Mouse (Mus musculus): ENCODE measurements around the gene Fat4. TPM values are rescaled to one million over a fixed set of nuclear protein-coding genes. Genes with fewer than 3 reads are reported as not detected.

The Fat4 gene
- polyA plus RNA-seq, 1 experiment, result 0.91 TPM

DNA sequence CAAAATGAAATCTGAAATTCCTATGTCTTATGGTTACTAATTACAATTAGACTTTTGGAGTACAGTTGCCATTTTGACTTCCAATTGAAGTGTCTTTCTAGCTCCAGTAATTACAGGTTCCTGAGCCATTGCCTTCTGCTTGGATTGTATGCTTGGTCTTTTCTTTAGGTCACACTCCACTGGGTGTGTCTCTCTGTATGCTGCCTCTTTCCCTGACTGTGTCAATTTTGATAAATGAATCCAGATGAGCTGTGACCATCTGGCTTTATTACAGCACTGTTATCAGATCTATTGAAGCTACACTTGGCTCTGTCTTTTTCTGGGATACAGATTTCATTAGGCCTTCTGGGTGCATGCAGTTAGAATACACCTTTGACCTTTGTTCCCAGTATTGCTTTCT is 80.7 kb downstream of the Fat4 start:
- no peaks in the 10 kb centered on the region for H3K4me1 ChIP-seq (ENCODE audit: control insufficient read depth, insufficient read depth, insufficient read length, low read length)
- H3K27ac ChIP-seq (replicated peaks; ENCODE audit: low read depth, low read length), result no peak overlapping the region
- H3K4me3 ChIP-seq (ENCODE audit: insufficient read depth, low read depth, low read length), result no peak overlapping the region

DNA sequence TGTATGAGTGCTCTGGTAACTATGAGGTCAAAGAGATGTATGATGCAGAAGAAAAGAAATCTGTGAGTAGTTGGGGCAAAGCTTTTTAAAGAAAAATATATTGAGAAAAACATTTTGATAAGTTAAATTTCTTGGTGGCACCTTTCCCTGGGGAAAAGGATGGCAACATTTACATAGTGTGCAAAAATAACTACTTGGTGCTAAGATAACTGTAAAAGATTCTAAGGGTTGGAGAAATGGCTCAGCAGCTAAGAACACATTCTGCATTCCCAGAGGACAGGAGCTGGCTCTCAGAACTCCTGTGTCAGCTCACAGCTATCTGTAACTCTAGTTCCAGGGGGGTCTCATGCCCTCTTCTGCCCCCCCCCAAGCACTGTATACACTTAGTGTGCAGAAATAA is 99.6 kb downstream of the Fat4 start:
- no peaks in the 10 kb centered on the region for H3K4me1 ChIP-seq (ENCODE audit: control insufficient read depth, insufficient read depth, insufficient read length, low read length)
- H3K27ac ChIP-seq (replicated peaks; ENCODE audit: low read depth, low read length), result no peak overlapping the region
- no peak overlapping the region for H3K4me3 ChIP-seq (ENCODE audit: insufficient read depth, low read depth, low read length)

DNA sequence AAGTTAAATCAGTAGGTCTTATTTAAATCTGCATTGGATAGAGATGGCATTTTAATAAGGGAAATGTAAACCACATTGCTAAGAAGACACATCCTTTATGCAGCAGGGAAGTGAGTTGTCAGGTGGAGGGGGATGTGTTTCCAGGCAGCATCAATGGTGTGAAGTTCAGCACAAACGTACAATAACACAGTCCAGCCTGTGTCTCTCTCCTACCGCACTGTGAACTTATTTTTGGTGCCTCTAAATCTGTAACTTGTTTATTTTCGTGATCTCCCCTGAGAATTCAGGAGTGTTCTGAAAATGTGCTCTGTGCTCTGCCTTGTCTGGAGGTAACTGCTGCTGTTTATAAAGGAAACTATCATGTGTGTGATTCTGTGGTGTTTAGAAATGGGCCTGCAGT is 102.4 kb downstream of the Fat4 start:
- Histone ChIP-seq H3K4me3 (ENCODE audit: insufficient read depth, low read depth, low read length) (no peak overlapping the region), H3K4me1 (ENCODE audit: control insufficient read depth, insufficient read depth, insufficient read length, low read length) (no peaks in the 10 kb centered on the region), H3K27ac (replicated peaks; ENCODE audit: low read depth, low read length) (no peak overlapping the region)

DNA sequence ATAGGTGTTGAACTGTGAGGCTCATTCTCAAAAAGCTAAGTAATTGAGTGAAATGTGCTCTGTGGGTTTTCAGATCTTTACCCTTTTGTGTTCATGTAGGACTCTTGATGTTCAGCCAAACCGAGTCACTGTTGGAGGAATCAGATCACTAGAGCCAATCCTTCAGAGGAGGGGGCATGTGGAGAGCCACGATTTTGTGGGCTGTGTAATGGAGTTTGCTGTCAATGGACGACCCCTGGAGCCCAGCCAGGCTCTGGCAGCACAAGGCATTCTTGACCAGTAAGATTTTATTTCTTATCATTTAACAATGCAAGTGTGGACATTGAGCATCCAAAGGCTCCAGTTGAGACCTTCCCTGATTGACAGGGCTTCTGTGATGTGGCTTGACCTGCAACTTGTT is 113.3 kb downstream of the Fat4 start:
- no peak overlapping the region for H3K4me3 ChIP-seq (ENCODE audit: insufficient read depth, low read depth, low read length)
- no peak overlapping the region for H3K27ac ChIP-seq (replicated peaks; ENCODE audit: low read depth, low read length)
- H3K4me1 ChIP-seq (ENCODE audit: control insufficient read depth, insufficient read depth, insufficient read length, low read length), result no peaks in the 10 kb centered on the region

DNA sequence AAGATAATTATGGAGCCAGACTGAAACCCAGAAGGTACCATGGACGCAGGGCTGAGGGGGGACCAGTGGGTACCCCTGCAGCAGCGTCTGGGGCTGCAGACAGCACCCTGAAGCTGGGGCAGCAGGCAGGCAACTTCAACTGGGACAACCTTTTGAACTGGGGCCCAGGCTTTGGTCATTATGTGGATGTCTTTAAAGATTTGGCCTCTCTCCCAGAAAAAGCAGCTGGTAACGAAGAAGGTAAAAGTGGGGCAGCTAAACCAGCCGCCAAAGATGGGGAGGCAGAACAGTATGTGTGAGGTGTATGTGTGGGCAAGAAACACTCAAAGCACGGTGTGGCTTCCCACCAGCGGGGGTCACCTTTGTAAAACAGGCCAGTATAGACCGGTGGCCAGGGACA is 123.8 kb downstream of the Fat4 start:
- no peaks in the 10 kb centered on the region for H3K4me1 ChIP-seq (ENCODE audit: control insufficient read depth, insufficient read depth, insufficient read length, low read length)
- H3K4me3 ChIP-seq (ENCODE audit: insufficient read depth, low read depth, low read length), result no peak overlapping the region
- H3K27ac ChIP-seq (replicated peaks; ENCODE audit: low read depth, low read length), result no peak overlapping the region

DNA sequence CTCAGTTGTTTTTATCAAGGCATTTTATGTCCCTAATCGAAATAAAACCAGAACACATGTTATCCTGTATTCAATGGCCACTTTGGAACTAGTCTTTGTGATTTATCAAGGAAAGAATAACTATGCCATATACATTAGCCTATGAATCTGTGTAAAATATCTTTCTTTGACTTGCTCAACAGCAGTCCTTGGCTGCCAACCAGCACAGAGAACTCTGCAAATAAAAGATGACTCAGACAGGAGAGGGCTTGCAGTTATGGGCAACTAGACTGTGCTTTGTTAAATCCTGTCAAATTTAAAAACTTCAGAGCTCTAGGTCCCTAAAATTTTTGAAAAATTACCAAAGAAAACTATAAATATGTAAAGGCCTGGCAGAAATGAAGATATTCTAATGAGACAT is 130.9 kb downstream of the Fat4 start:
- Histone ChIP-seq H3K4me3 (ENCODE audit: insufficient read depth, low read depth, low read length) (no peak overlapping the region), H3K4me1 (ENCODE audit: control insufficient read depth, insufficient read depth, insufficient read length, low read length) (no peaks in the 10 kb centered on the region), H3K27ac (replicated peaks; ENCODE audit: low read depth, low read length) (no peak overlapping the region)

DNA sequence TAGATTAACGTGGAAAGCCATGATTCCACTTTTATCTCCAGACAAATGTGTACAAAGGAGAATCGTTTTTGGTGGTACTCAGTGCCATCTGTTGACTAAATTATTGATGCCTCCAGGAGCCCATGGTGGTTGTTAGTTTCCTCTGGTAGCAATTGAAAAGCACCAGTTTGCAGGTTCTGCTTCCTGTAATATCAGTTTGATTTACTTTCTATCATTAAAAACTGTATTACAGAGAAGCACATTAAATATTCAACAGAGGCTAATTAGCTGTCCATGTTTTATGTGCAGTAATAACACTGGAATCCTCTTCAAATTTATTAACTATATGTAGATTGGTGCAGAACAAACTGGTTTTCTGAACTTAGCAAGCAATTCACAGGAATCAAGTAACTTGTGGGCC is 149.4 kb downstream of the Fat4 start:
- no peak overlapping the region for H3K4me3 ChIP-seq (ENCODE audit: insufficient read depth, low read depth, low read length)
- no peak overlapping the region for H3K27ac ChIP-seq (replicated peaks; ENCODE audit: low read depth, low read length)

DNA sequence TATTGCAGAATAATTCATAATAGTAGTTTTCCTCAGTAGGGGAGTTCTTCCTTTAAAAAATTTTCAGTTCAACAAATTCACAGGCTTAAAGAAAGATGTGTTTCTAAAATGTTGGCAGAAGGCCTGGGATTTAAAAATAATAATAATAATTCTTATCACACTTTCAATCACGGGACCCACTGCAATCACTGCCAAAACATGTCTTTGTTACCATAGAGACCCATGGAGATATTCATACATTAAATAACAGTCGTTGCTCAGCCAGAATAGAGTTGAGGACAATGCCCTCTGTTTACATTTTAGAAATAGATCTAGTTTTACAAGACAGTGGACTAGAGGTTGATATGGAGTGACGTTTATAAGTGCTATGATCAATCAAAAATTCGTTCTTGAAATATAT is 159.7 kb downstream of the Fat4 start:
- Histone ChIP-seq H3K27ac (replicated peaks; ENCODE audit: low read depth, low read length) (no peak overlapping the region), H3K4me3 (ENCODE audit: insufficient read depth, low read depth, low read length) (no peak overlapping the region), H3K4me1 (ENCODE audit: control insufficient read depth, insufficient read depth, insufficient read length, low read length) (no peaks in the 10 kb centered on the region)

More for the DNA sequence above, 149.4 kb downstream of the Fat4 start:
- H3K4me1 ChIP-seq (ENCODE audit: control insufficient read depth, insufficient read depth, insufficient read length, low read length), result no peaks in the 10 kb centered on the region

DNA sequence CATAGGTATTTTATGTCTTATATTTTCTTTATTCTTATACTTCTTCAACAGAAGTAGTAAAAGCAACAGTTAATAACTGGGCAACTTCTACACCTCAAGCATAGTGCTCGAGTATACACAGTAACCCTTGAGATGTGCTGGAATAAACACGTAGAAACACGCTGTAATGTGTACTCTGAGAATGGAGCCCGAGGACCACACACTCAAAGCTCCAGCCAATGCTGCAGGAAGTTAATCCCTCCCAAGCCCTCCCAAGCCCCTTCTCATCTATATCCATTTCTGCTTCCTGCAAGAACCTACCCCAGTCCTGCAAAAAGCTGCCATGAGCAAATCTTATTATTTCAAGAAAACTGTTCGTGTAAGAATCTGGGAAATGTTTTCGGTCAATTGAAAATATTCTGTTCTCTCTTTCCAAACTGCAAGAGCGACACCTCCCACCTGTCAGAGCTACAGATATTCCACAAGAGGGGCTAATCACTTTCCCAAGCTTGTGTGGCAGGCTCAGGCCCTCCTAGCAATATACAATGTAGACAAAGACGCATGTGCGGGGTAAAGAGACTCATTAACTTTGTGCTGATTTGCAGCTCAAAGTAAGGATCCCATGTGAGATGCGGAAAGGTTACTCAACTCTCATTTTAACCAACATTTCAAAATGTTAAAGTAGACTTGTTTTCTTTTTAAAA is 161.0 kb downstream of the Fat4 start:
- no peaks in the 10 kb centered on the region for H3K4me1 ChIP-seq (ENCODE audit: control insufficient read depth, insufficient read depth, insufficient read length, low read length)
- no peak overlapping the region for H3K27ac ChIP-seq (replicated peaks; ENCODE audit: low read depth, low read length)
- H3K4me3 ChIP-seq (ENCODE audit: insufficient read depth, low read depth, low read length), result no peak overlapping the region

DNA sequence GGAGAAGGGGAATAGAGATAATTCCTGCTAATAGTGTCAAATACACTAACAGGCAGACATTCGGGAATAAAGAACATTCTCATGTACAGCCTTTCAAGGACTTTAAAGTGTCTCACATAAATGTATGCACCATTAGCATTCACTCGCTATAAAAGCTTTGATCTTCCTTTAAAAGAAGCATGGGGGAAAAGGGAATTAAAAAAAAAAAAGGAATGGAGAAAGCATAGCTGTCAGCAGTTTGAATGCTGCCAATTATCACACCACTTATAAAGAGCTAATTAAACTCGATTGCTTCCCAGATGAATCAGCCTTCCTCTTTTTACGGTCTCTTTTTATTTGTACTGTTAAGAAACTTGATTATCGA is 161.5 kb downstream of the Fat4 start:
- H3K4me1 ChIP-seq (ENCODE audit: control insufficient read depth, insufficient read depth, insufficient read length, low read length), result no peaks in the 10 kb centered on the region
- H3K27ac ChIP-seq (replicated peaks; ENCODE audit: low read depth, low read length), result no peak overlapping the region
- no peak overlapping the region for H3K4me3 ChIP-seq (ENCODE audit: insufficient read depth, low read depth, low read length)

DNA sequence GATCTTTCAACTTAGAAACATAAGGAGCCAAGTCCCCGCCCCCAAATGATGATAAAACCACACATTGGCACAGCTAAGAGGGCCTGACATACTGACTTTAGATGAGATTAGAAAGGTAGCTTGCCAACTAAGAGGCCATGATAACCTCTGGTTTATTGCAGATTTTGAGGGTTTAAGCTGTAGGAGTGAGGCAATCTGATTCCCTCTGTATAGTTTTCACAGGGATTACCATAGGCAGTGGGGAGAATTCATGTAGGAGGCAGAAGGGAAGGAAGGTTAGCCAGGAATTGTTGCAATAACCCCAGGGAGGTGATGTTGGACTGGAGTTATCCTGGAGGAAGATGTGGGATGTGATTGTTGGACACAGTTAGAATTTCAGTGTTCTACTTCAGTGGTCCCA is 163.4 kb downstream of the Fat4 start:
- Histone ChIP-seq H3K4me3 (ENCODE audit: insufficient read depth, low read depth, low read length) (no peak overlapping the region), H3K4me1 (ENCODE audit: control insufficient read depth, insufficient read depth, insufficient read length, low read length) (no peaks in the 10 kb centered on the region), H3K27ac (replicated peaks; ENCODE audit: low read depth, low read length) (no peak overlapping the region)

DNA sequence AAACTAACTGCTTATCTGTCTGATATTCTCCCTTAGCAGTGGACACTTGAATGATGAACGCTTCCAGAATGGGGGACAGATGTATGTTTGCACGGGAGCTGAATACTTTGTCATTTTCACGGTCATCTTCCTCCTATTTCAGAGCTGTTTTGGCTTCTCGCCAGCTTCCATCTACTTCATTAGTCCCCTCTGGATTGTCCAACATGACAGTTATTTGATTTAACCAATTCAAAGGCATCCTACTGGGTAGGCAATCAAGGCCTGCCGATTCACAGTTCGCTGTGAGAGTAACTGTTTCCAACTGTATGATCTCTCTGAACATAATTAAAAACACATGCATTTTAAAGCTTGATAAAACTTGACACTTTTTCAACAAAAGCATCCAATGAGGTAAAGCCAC is 166.3 kb downstream of the Fat4 start:
- Histone ChIP-seq H3K27ac (replicated peaks; ENCODE audit: low read depth, low read length) (no peak overlapping the region), H3K4me3 (ENCODE audit: insufficient read depth, low read depth, low read length) (no peak overlapping the region), H3K4me1 (ENCODE audit: control insufficient read depth, insufficient read depth, insufficient read length, low read length) (no peaks in the 10 kb centered on the region)

Data from brown adipose tissue, adult 24 weeks (tissue).